Mouse (Mus musculus) lung, postnatal 0 days (tissue): Measurements from ENCODE around the gene Mtmr6. TPM values are rescaled to one million over a fixed set of nuclear protein-coding genes. Genes with fewer than 3 reads are reported as not detected.

ENCODE experiments used
- ATAC-seq: fragments of 200-750 bp; cut with Nextera tagmentation; 2 replicates; pipeline ENCODE4 v1.8.0; 2017; ENCODE audit warnings: moderate library complexity
- DNase-seq: peaks from one replicate; pipeline ENCODE4 v3.0.0-alpha.2; 2016; ENCODE audit warnings: low spot score
- H3K27ac ChIP-seq: fragments of 300-500 bp; sonication (generic); 2 replicates; pipeline ENCODE4 v1.5.1; 2014; ENCODE audit warnings: antibody characterized with exemption, mild to moderate bottlenecking, low read length, mixed read lengths
- H3K27me3 ChIP-seq: fragments of 300-500 bp; sonication (generic); replicated peaks from 2 replicates; pipeline ENCODE4 v1.6.1; 2014; ENCODE audit warnings: low read length, mixed read lengths; ENCODE audit not compliant: insufficient read depth
- H3K36me3 ChIP-seq: fragments of 300-500 bp; sonication (generic); 2 replicates; pipeline ENCODE4 v1.6.1; 2014; ENCODE audit warnings: low read length, mixed read lengths; ENCODE audit not compliant: insufficient read depth
- H3K4me1 ChIP-seq: fragments of 300-500 bp; sonication (generic); 2 replicates; pipeline ENCODE4 v1.6.1; 2014; ENCODE audit warnings: antibody characterized with exemption, low read depth, low read length, mixed read lengths; ENCODE audit not compliant: insufficient read depth
- H3K4me2 ChIP-seq: fragments of 300-500 bp; sonication (generic); replicated peaks from 2 replicates; pipeline ENCODE4 v1.6.1; 2014; ENCODE audit warnings: low read depth, mild to moderate bottlenecking, low read length, moderate library complexity, mixed read lengths
- H3K4me3 ChIP-seq: fragments of 300-500 bp; sonication (generic); 2 replicates; pipeline ENCODE4 v1.5.1; 2014; ENCODE audit warnings: low read depth, low read length
- H3K9ac ChIP-seq: fragments of 300-500 bp; sonication (generic); replicated peaks from 2 replicates; pipeline ENCODE4 v1.6.1; 2014; ENCODE audit warnings: low read depth, mild to moderate bottlenecking
- H3K9me3 ChIP-seq: fragments of 300-500 bp; sonication (generic); 2 replicates; pipeline ENCODE4 v1.6.1; 2016; ENCODE audit warnings: low read length, mixed read lengths
- CTCF ChIP-seq: IDR thresholded peaks from 2 replicates; pipeline ENCODE4 v1.5.1; 2016; ENCODE audit warnings: antibody characterized with exemption, mild to moderate bottlenecking
- EP300 ChIP-seq: IDR thresholded peaks from 2 replicates; pipeline ENCODE4 v1.6.1; 2016; ENCODE audit warnings: antibody characterized with exemption, mild to moderate bottlenecking, control low read depth
- WGBS: fragments of 180-500 bp; shearing (Covaris S2); extraction: QIAGEN DNeasy Blood & Tissue Kit; methylation state at CpG from one replicate; pipeline ENCODE4 v1.1.7; 2014; 5-methylcytosine and 5-hydroxymethylcytosine counted together
- polyA plus RNA-seq: library from polyadenylated mRNA; unstranded; fragments of >200 nt; fragmentation: Nextera tagmentation; extraction: Ambion mirVana; gene quantifications from 2 replicates; pipeline ENCODE4 v1.2.1, GENCODE M21; 2015

Mtmr6 gene
- polyA plus RNA-seq, 1 experiment from 2014 or later = 42.7 TPM

DNA sequence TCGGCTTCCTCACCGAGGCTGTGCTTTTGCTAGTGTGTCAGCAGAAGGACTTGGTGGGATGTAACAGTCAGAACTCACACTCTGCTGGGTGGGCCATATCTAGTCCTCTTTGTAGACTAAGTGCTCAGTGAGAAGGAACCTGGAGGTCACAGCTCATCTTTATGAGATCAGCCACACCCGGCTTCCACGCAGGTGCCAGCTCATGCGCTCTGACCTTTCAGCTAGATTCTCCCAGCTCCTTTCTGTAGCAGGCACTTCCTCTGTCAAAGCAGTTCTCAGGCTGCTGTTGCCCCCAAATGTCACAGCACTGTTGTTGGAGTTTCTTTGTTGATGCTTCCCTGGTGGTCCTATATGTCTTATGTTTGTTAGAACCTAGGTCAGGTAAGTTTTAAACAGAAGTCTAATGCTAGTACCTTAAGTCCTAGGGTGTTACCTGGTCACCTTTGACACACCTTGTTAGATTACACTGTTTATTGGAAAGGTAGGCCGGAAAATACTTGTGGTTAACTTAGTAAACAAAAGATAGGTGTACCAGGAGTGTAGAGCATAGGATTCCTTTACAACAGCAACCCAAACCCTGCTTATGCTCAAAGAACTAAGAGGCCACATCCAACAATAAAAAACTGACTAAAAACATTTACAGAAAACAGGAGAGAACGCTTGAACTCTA lies 21.3 kb downstream of the Mtmr6 start:
- Histone ChIP-seq H3K27ac (no peak overlapping the region), H3K4me1 (no peaks in the 10 kb centered on the region), H3K36me3 (peaks cover 32% of the 10 kb centered on the region), H3K9me3 (no peaks in the 10 kb centered on the region), H3K4me2 (no peak overlapping the region), H3K9ac (no peak overlapping the region), H3K4me3 (no peak overlapping the region), H3K27me3 (no peaks in the 10 kb centered on the region)
- WGBS = 79% methylated on average over 7 of the region's 7 CpGs
- no peak for DNase-seq
- ATAC-seq = no peak
- TF ChIP-seq CTCF (no peak), EP300 (no peak)

DNA sequence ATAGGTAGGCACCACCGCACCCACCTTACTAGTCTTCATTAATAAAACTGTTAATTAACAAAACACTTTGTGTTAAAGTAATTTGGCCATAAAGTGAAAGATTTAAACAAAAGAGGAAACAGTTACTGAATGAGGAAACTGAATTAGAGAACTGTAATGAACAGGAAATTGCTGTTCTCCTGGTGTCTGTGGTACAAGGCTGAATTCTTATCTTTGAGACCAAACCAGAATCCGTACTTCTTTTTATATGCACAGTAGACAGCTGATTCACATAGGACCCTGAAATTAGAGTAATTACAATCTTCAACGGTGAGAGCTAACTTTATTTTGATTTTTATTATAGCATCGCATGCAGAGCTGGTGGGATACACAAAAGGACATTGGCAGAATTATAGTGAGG lies 25.3 kb downstream of the Mtmr6 start:
- 91% methylated on average over 4 of the region's 4 CpGs for WGBS
- TF ChIP-seq EP300 (no peak), CTCF (no peak)
- Histone ChIP-seq H3K27ac (no peak overlapping the region), H3K9me3 (no peaks in the 10 kb centered on the region), H3K4me1 (no peaks in the 10 kb centered on the region), H3K36me3 (peaks cover 27% of the 10 kb centered on the region), H3K27me3 (no peaks in the 10 kb centered on the region), H3K4me2 (no peak overlapping the region), H3K4me3 (no peak overlapping the region), H3K9ac (no peak overlapping the region)
- DNase-seq = no peak
- ATAC-seq = no peak

DNA sequence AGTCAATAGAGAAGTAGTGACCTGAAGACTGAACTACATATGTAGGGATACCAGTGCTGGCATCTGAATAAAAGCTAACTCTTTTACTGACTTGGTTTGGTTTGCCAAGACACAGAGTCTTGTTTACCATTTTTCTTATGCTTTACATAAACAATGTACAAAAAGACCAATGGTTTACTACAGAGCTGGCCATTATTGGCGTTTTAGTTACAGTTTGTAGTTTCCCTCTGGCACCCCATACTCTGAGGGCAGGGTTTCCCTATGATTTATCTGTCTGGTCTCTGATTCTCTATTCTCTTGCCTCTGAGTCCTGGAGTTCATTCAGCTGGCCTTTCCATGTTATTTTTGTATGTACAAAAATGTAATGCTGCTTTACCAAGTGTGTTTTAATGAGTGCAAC lies 30.5 kb downstream of the Mtmr6 start:
- ATAC-seq (no peak), DNase-seq (no peak)
- 31% methylated on average over 1 of the region's 1 CpGs for WGBS

DNA sequence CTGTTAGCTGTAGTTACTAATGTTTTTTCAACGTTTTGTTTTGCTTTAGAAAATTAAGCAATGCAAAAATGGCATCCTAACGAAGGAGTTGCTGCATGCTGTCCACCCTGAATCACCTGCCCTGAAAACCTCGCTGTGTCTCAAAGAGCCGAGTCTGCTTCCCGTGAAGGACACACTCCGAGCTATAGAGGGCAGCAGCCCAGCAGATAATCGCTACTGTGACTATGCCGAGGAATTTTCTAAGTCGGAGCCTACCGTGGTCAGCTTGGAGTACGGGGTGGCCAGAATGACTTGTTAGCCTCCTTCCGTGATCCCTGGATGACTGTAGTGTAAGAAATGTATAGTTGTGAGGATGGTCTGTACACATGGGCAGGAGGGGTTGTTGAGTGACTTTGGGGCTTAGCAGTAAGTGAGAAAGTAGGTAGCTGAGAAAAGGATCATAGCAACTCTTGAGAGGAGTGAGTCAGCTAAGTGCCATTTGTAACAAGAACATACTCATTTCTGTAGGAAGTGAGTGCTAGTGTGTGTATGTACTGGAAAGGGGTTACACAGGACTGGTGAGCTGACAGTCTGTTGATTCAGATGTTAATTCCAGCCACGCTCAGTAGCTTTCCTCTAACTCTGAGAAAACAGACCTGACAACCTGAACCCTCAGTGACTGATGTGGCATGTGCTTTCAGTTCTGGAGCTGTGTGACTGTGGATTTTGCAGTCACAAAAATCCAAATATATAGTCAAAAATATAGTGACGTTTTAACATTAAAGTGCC lies 35.4 kb downstream of the Mtmr6 start:
- Histone ChIP-seq H3K9ac (no peak overlapping the region), H3K4me3 (no peak overlapping the region), H3K4me2 (no peak overlapping the region), H3K27me3 (no peaks in the 10 kb centered on the region), H3K36me3 (peaks cover 11% of the 10 kb centered on the region), H3K27ac (no peak overlapping the region), H3K9me3 (no peaks in the 10 kb centered on the region), H3K4me1 (no peaks in the 10 kb centered on the region)
- ATAC-seq = no peak
- WGBS = 75% methylated on average over 14 of the region's 14 CpGs
- DNase-seq = no peak
- TF ChIP-seq CTCF (peak; percentile 25), EP300 (no peak)

More for the DNA sequence above, 30.5 kb downstream of the Mtmr6 start:
- peaks cover 18% of the 10 kb centered on the region for H3K36me3 ChIP-seq
- H3K4me3 ChIP-seq = no peak overlapping the region
- no peaks in the 10 kb centered on the region for H3K27me3 ChIP-seq
- H3K4me2 ChIP-seq = no peak overlapping the region
- H3K9ac ChIP-seq = no peak overlapping the region
- H3K9me3 ChIP-seq = no peaks in the 10 kb centered on the region
- H3K4me1 ChIP-seq = no peaks in the 10 kb centered on the region
- no peak for TF ChIP-seq EP300
- TF ChIP-seq CTCF = no peak
- no peak overlapping the region for H3K27ac ChIP-seq

DNA sequence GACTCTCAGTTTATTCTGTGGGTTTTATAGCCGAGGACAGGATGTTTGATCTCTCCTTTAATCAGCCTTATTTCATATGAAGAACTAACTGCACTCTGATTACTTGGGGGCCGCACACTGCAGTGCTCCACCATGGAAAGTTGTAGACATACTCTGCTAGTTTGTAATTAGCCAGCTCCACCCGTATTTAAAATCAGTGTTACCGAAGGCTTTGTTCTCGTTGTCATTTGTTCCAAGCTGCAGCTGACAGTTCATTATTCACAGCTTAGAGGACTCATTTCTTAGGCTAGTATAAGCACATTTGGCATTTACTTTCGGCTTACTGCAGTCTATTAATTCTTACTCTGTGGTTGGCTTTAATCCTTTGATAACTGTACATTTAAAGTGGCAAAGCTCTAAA lies 36.0 kb downstream of the Mtmr6 start:
- Histone ChIP-seq H3K36me3 (peaks cover 11% of the 10 kb centered on the region), H3K4me3 (no peak overlapping the region), H3K4me1 (no peaks in the 10 kb centered on the region), H3K9me3 (no peaks in the 10 kb centered on the region), H3K27ac (no peak overlapping the region), H3K4me2 (no peak overlapping the region), H3K27me3 (no peaks in the 10 kb centered on the region), H3K9ac (no peak overlapping the region)
- ATAC-seq (no peak), DNase-seq (no peak)
- 64% methylated on average over 6 of the region's 6 CpGs for WGBS
- TF ChIP-seq CTCF (no peak), EP300 (no peak)

DNA sequence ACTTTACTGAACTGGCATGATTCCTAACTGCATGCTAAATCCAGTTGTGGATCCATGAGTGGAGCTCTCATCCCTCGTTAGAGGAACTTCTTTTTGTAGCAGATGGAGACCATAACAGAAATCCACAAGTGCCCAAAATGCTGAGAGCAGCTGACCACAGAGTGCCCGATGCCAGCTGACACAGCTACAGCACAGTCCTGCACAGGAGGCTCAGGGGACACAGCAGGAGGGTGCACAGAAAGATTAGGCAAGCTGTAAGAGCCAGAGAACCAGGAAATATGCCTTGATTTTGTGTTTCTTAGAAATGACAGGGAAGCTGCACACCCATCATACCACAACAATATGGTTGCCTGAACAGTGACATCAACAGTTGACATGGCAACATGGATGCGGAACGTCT lies 37.4 kb downstream of the Mtmr6 start:
- ATAC-seq = no peak
- Histone ChIP-seq H3K4me2 (no peak overlapping the region), H3K27me3 (no peaks in the 10 kb centered on the region), H3K27ac (no peak overlapping the region), H3K9ac (no peak overlapping the region), H3K4me3 (no peak overlapping the region), H3K36me3 (peaks cover 9% of the 10 kb centered on the region), H3K4me1 (no peaks in the 10 kb centered on the region), H3K9me3 (no peaks in the 10 kb centered on the region)
- WGBS = 83% methylated on average over 4 of the region's 4 CpGs
- TF ChIP-seq EP300 = no peak
- TF ChIP-seq CTCF = no peak
- no peak for DNase-seq
